20 mouse cellular contexts compared by ENCODE assay signal in genomic region chr3:140926689-140927088, GRCm38 (mm10).
DNase-seq lines count a peak whose midpoint lies in the region; ATAC-seq lines count a peak whose summit lies in the region.
"Had no signal": no experiment of that assay in that cellular context is flagged by ENCODE, and none has a peak within 500 bp of the region (broad histone marks: within the 10 kb centered on the region; RNA-seq: fewer than 3 reads in every experiment).

No protein-coding gene starts in this region.

- no peak for ATAC-seq in hindbrain, embryonic 13.5 days (ENCODE audit: low FRiP score)
- ATAC-seq: CD4-positive, CD25-positive, alpha-beta regulatory T cell, adult 4 months; forebrain, embryonic 15.5 days; hindbrain, embryonic 16.5 days; intestine, embryonic 15.5 days had no signal

- peak; percentile 67 for DNase-seq in brain, adult 2 months (ENCODE audit: low read depth, low spot score)
- peak; percentile 32 for DNase-seq in cerebellum, adult 11-12 months
- peak; percentile 21 to 23 for DNase-seq in cerebellum, postnatal 10 days
- no peak for DNase-seq in gastrocnemius, postnatal 25 days
- DNase-seq in forebrain, embryonic 10.5 days (ENCODE audit: extremely low spot score, low spot score), result no peak
- DNase-seq: adrenal gland, adult 2 months; adrenal gland, postnatal 14 days; gastrocnemius, postnatal 36 days; heart, adult 2 months; kidney, adult 11 months; kidney, adult 8-10 months had no signal

- no peak overlapping the region for H3K4me3 ChIP-seq in hindbrain, embryonic 13.5 days
- no peak overlapping the region for H3K4me3 ChIP-seq in forebrain, embryonic 10.5 days
- H3K4me3 ChIP-seq: forebrain, embryonic 12.5 days; forebrain, embryonic 15.5 days; heart, adult 2 months; heart, embryonic 10.5 days; heart, embryonic 13.5 days; hindbrain, embryonic 12.5 days; intestine, embryonic 15.5 days had no signal

- no peak overlapping the region for H3K9ac ChIP-seq in hindbrain, embryonic 13.5 days
- H3K9ac ChIP-seq: forebrain, embryonic 12.5 days; forebrain, embryonic 15.5 days; heart, embryonic 13.5 days; hindbrain, embryonic 12.5 days; intestine, embryonic 15.5 days had no signal

- no peak overlapping the region for H3K4me2 ChIP-seq in hindbrain, embryonic 13.5 days
- H3K4me2 ChIP-seq: forebrain, embryonic 12.5 days; forebrain, embryonic 15.5 days; heart, embryonic 13.5 days; hindbrain, embryonic 12.5 days; intestine, embryonic 15.5 days had no signal

- no peaks in the 10 kb centered on the region for H3K36me3 ChIP-seq in hindbrain, embryonic 13.5 days
- no peaks in the 10 kb centered on the region for H3K36me3 ChIP-seq in forebrain, embryonic 10.5 days (replicated peaks)
- H3K36me3 ChIP-seq: forebrain, embryonic 12.5 days; forebrain, embryonic 15.5 days; heart, embryonic 10.5 days; heart, embryonic 13.5 days; hindbrain, embryonic 12.5 days; intestine, embryonic 15.5 days had no signal

- no peaks in the 10 kb centered on the region for H3K4me1 ChIP-seq in hindbrain, embryonic 13.5 days (replicated peaks)
- no peaks in the 10 kb centered on the region for H3K4me1 ChIP-seq in forebrain, embryonic 10.5 days
- H3K4me1 ChIP-seq: forebrain, embryonic 12.5 days; forebrain, embryonic 15.5 days; heart, embryonic 10.5 days; heart, embryonic 13.5 days; hindbrain, embryonic 12.5 days; intestine, embryonic 15.5 days had no signal

- H3K27me3 ChIP-seq in hindbrain, embryonic 13.5 days, result no peaks in the 10 kb centered on the region
- no peaks in the 10 kb centered on the region for H3K27me3 ChIP-seq in forebrain, embryonic 10.5 days (ENCODE audit: poor library complexity, severe bottlenecking)
- H3K27me3 ChIP-seq: forebrain, embryonic 12.5 days; forebrain, embryonic 15.5 days; heart, embryonic 13.5 days; hindbrain, embryonic 12.5 days; intestine, embryonic 15.5 days had no signal

- no peak overlapping the region for H3K27ac ChIP-seq in hindbrain, embryonic 13.5 days
- H3K27ac ChIP-seq in forebrain, embryonic 10.5 days, result no peak overlapping the region
- H3K27ac ChIP-seq: forebrain, embryonic 12.5 days; forebrain, embryonic 15.5 days; heart, adult 2 months; heart, embryonic 10.5 days; heart, embryonic 13.5 days; hindbrain, embryonic 12.5 days; intestine, embryonic 15.5 days had no signal

- no peaks in the 10 kb centered on the region for H3K9me3 ChIP-seq in hindbrain, embryonic 13.5 days
- H3K9me3 ChIP-seq in forebrain, embryonic 10.5 days, result no peaks in the 10 kb centered on the region
- H3K9me3 ChIP-seq: forebrain, embryonic 12.5 days; forebrain, embryonic 15.5 days; heart, embryonic 10.5 days; heart, embryonic 13.5 days; hindbrain, embryonic 12.5 days; intestine, embryonic 15.5 days had no signal

- WGBS in hindbrain, embryonic 13.5 days, result 84% methylated on average over 5 of the region's 5 CpGs
- 93% methylated on average over 5 of the region's 5 CpGs for WGBS in forebrain, embryonic 10.5 days

Comparison
In these comparisons a context has a peak if more than half of its experiments do, and no peak if none do; other contexts are left out.
1. DNase-seq: peak in brain, adult 2 months (single experiment), cerebellum, adult 11-12 months (single experiment) and cerebellum, postnatal 10 days (2 of 2); none in gastrocnemius, postnatal 25 days (single experiment) and forebrain, embryonic 10.5 days (single experiment).